Mouse (Mus musculus): ENCODE results near the gene Pcp2.

GRCm38 (mm10) chr8:3664405-3664804 lies 39.1 kb upstream of the Pcp2 start:
- no peak for TF ChIP-seq CTCF (IDR thresholded peaks at IDR 0.05; ENCODE audit: borderline replicate concordance, insufficient read depth, low read depth, low read length)
- no peak for TF ChIP-seq POLR2A (IDR thresholded peaks at IDR 0.05; ENCODE audit: borderline replicate concordance, insufficient read depth, low read length)

Data from cerebellum, adult 2 months (tissue).